Mouse (Mus musculus) forebrain, embryonic 10.5 days (tissue): ENCODE measurements at regions not wholly inside any gene's neighbourhood (a gene's known extent, or its start where the extent isn't known, plus 50 kb on each side); places are given as distances from the start of the nearest gene placed in this dataset.

ENCODE experiments used
- DNase-seq: peaks from one replicate; pipeline ENCODE4 v3.0.0-alpha.2; 2017; ENCODE audit warnings: low spot score; ENCODE audit errors: extremely low spot score
- H3K27ac ChIP-seq: fragments of 300-500 bp; sonication (generic); 2 replicates; pipeline ENCODE4 v1.5.1; 2016; ENCODE audit warnings: mild to moderate bottlenecking
- H3K27me3 ChIP-seq: fragments of 300-500 bp; sonication (generic); 2 replicates; pipeline ENCODE4 v1.6.1; 2016; ENCODE audit warnings: mild to moderate bottlenecking; ENCODE audit not compliant: poor library complexity, severe bottlenecking
- H3K36me3 ChIP-seq: fragments of 300-500 bp; sonication (generic); replicated peaks from 2 replicates; pipeline ENCODE4 v1.6.1; 2016; ENCODE audit warnings: mild to moderate bottlenecking, moderate library complexity
- H3K4me1 ChIP-seq: fragments of 300-500 bp; sonication (generic); 2 replicates; pipeline ENCODE4 v1.6.1; 2016
- H3K4me3 ChIP-seq: fragments of 300-500 bp; sonication (generic); 2 replicates; pipeline ENCODE4 v1.5.1; 2016; ENCODE audit warnings: mild to moderate bottlenecking, moderate library complexity
- H3K9me3 ChIP-seq: fragments of 300-500 bp; sonication (generic); 2 replicates; pipeline ENCODE4 v1.6.1; 2016; ENCODE audit warnings: mild to moderate bottlenecking, moderate library complexity
- WGBS: fragments of 180-500 bp; shearing (Covaris S2); methylation state at CpG from one replicate; pipeline ENCODE4 v1.1.7; 2016; 5-methylcytosine and 5-hydroxymethylcytosine counted together

DNA sequence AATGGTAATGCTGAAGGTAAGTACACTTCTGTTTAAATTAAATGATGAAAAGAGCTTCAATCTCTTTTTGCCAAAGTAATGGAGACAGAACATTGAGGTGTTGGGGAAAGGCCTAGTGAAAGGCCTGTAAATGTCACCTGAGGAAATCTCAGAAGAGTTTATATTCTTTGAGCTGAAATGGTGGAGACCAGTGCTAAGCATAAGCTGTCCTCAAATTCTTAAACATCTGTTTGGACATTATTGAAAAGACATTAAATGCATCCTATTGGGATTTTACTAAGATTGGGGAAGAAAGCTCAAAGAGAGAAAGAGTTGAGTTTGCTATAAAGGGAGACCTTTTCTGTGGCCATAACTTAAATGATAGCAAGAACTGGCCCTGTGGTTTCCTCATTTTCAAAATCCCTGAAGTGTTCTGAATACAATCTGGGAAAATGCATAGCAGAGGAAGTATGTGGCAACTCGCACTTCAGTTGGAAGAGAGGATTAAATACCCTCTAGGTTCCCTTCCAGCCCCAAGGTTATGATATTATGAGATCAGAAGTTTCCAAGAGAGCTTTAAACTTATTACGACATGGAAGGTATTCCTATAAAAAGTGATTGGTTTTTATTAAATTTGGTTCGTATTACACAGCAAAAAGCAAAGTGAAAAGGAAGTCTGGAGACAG lies 492.3 kb downstream of the 1190002N15Rik start:
- H3K27ac ChIP-seq = no peak overlapping the region
- no peak overlapping the region for H3K4me3 ChIP-seq
- DNase-seq = no peak
- no peaks in the 10 kb centered on the region for H3K36me3 ChIP-seq
- no peaks in the 10 kb centered on the region for H3K4me1 ChIP-seq
- H3K27me3 ChIP-seq = no peaks in the 10 kb centered on the region
- 83% methylated on average over 3 of the region's 3 CpGs for WGBS
- no peaks in the 10 kb centered on the region for H3K9me3 ChIP-seq

DNA sequence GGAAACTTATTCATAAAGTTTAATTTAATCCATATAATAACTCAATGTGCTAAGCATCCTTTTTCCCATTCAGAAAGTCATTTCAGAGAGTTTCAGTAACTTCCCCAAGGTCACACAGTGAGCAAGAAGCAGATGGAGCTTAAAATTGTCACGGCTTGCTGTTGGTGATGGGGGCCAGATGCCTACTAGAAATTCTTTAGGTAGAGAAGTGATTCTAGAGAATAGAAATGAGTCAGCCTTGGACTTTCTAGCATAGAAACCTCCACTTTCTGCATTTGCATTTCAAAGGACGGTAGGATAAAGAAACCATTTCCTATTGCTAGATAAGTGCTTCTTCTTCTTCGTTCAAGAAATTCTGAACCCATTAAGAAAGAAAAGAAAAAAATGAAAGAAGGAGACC lies 514.1 kb downstream of the 1190002N15Rik start:
- Histone ChIP-seq H3K27me3 (no peaks in the 10 kb centered on the region), H3K4me3 (no peak overlapping the region), H3K36me3 (no peaks in the 10 kb centered on the region), H3K27ac (no peak overlapping the region), H3K9me3 (no peaks in the 10 kb centered on the region), H3K4me1 (no peaks in the 10 kb centered on the region)
- DNase-seq = no peak
- WGBS = 77% methylated on average over 3 of the region's 3 CpGs

DNA sequence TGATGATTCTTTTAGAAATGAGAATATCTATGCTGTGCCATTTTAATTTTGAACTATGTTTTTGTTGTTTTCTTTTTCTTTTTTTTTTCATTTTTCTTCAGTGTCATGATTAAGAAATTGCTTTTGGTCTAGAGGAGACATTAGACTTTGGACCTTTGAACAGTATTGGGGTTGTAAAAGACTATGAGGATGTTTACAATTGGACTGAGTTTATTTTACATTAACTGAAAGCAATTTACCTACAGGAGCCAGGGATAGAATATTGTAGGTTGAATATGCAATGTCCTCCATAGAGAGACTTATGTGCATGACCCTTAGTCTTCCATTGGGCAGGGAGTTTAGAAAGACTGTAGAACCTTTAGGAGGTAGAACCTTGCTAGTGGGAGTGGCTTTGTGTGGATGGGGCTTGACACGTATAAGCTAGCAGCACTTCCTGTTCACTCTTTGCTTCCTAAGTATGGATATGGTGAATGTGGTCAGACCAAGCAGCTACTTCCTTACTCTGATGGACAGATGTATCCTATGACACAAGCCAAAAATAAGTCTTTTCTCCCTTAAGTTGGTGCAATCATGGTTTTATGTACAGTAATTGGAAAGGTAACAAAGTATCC lies 516.5 kb downstream of the 1190002N15Rik start:
- no peak overlapping the region for H3K27ac ChIP-seq
- no peak for DNase-seq
- H3K36me3 ChIP-seq = no peaks in the 10 kb centered on the region
- H3K4me3 ChIP-seq = no peak overlapping the region
- WGBS = 86% methylated on average over 1 of the region's 1 CpGs
- H3K4me1 ChIP-seq = no peaks in the 10 kb centered on the region
- no peaks in the 10 kb centered on the region for H3K27me3 ChIP-seq
- H3K9me3 ChIP-seq = no peaks in the 10 kb centered on the region

DNA sequence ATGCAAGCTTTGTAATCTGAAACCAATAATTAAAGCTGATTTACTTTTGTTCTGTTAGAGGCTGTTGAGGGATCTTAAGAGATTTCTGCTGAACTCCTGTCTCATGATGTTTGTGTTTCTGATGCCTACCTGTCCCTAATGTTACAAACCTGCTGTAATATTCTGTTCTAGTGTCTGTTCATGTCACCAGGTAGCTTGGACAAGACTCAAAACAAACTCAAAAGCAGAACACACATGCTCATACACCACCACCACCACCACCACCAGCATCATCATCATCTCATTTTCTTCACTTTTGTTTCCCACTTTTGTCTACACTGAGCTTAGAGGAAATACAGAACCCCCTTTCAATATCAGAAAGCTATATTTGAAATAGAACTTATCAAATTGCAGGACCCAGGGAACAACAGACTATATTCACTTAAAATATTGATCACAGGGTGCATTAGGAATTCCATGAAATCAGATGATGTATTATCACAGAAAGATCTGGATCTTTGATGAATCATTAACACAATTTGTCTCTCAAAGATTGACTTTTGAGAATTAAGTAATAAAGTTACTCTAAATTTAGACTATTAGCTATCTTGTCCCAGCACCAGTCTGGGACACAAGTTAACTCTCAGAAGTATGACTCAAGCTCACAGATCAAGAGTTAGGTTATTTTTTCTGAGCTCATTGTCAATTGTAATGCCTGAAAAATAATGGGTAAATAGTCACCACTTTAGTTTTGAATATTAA lies 521.0 kb downstream of the 1190002N15Rik start:
- no peaks in the 10 kb centered on the region for H3K4me1 ChIP-seq
- H3K9me3 ChIP-seq = no peaks in the 10 kb centered on the region
- no peaks in the 10 kb centered on the region for H3K27me3 ChIP-seq
- no peak for DNase-seq
- no peak overlapping the region for H3K27ac ChIP-seq
- no peak overlapping the region for H3K4me3 ChIP-seq
- no peaks in the 10 kb centered on the region for H3K36me3 ChIP-seq

DNA sequence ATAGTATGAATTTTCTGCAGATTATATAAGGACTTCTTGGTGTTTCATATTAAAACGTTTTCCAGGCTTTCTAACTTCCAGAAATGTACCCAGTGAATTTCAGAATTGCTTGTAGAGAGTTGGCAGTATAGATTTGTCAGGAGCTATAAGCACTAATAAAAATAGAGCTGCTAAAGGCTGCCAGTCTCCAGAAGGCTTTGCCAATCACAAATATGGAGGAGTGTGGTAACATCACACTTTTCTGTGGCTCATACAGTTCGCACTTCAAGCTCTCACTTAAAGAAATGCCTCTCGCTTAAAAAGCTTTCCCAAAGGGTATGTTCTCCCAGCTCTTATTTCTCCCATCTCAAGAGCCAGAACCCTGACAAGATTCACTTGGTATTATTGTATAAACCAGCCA lies 545.7 kb downstream of the 1190002N15Rik start:
- H3K4me1 ChIP-seq = no peaks in the 10 kb centered on the region
- no peak overlapping the region for H3K4me3 ChIP-seq
- DNase-seq = no peak
- no peaks in the 10 kb centered on the region for H3K9me3 ChIP-seq
- no peaks in the 10 kb centered on the region for H3K36me3 ChIP-seq
- no peaks in the 10 kb centered on the region for H3K27me3 ChIP-seq
- 84% methylated on average over 3 of the region's 3 CpGs for WGBS
- H3K27ac ChIP-seq = no peak overlapping the region

DNA sequence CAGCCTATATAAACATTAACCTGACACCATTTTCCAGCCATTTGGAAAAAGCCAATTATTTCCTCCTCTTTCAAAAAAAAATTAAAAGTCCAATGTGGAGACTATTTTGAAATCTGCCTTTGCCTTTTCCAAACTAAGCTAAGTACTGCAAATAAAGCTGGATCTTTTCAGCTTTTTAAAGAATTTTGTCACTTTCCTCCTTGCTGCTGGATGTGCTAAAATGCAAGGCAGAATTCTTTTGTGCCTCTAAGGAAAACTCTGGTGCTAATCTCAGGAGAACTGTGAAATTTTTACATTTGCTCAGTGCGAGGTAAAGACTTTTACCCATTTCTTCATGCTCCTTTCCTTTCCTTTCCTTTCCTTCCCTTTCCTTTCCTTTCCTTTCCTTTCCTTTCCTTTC lies 546.7 kb downstream of the 1190002N15Rik start:
- Histone ChIP-seq H3K36me3 (no peaks in the 10 kb centered on the region), H3K27ac (no peak overlapping the region), H3K27me3 (no peaks in the 10 kb centered on the region), H3K4me1 (no peaks in the 10 kb centered on the region), H3K9me3 (no peaks in the 10 kb centered on the region), H3K4me3 (no peak overlapping the region)
- 77% methylated on average over 1 of the region's 1 CpGs for WGBS
- DNase-seq = no peak

DNA sequence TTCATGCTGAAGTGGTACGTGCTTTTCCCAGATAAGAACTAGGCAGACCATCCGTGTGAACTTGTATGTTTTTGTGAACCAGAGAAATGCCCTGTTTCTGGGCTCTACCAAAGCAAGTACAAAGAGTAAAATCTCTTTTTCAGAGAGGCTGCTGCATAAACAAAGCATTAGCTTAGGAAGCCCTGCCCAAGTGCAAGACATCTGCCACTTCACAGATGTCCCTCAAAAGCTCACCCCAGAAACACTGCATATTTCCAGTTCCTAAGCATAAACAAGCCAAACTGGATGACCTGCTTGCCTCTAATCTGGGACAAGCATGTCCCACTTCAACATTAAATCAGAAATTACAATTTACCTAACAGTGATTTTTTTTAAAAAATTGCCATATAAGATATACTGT lies 556.7 kb downstream of the 1190002N15Rik start:
- no peaks in the 10 kb centered on the region for H3K9me3 ChIP-seq
- H3K27me3 ChIP-seq = no peaks in the 10 kb centered on the region
- H3K36me3 ChIP-seq = no peaks in the 10 kb centered on the region
- 93% methylated on average over 2 of the region's 2 CpGs for WGBS
- peak overlapping the region; percentile 30; the same call in 1 of the 2 replicates for H3K27ac ChIP-seq
- no peak overlapping the region for H3K4me3 ChIP-seq
- DNase-seq = no peak
- peaks cover 3% of the 10 kb centered on the region; the same call in 1 of the 2 replicates for H3K4me1 ChIP-seq

DNA sequence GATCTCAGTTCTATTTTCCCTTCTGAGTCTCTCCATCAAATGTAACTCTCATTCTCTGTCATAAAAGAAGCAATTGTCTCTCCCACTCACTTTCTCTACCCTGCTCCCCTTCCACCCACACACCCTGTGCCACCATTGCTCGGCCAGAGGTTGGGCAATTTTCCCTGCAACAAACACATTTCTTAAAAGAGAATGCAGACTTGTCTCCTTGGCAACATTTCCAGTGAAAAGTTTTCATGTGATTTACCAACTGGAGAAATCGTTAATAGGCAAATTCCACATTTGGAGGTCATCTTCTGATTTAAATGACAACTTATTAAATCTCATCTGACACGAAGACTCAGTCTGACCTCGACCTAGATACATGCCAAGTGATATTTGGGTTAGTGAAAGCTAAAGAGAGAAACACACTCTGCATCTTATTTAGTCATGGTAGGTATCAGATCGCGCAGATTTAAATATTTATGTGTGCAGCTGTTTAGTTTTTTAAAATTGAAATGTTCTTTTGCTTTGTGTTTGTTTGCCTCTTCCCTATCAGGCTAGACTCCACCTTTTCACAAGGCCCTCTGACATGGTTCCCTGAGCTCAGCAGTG lies 568.1 kb downstream of the 1190002N15Rik start:
- no peaks in the 10 kb centered on the region for H3K4me1 ChIP-seq
- H3K9me3 ChIP-seq = no peaks in the 10 kb centered on the region
- 89% methylated on average over 6 of the region's 6 CpGs for WGBS
- no peak overlapping the region for H3K4me3 ChIP-seq
- H3K36me3 ChIP-seq = no peaks in the 10 kb centered on the region
- no peak for DNase-seq
- H3K27ac ChIP-seq = no peak overlapping the region
- no peaks in the 10 kb centered on the region for H3K27me3 ChIP-seq

DNA sequence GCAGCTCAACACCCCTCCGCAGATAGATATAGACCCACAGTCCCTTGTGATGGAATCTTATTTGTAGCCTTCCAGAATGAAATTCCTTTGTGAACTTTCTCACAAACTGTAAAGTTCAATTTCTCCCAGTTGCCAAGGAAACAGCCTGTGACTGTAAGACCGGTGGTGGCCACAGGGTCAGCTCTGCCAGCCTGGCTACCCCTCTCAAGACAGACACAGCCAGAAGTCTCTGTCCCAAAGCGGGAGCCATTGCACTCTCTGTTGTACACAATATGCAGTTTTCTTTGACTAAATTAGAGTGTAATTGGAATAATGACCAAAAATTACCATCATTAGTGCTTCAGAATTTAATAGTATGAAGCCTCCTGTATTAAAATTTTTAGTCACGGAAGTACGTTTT lies 568.8 kb downstream of the 1190002N15Rik start:
- Histone ChIP-seq H3K9me3 (no peaks in the 10 kb centered on the region), H3K4me1 (no peaks in the 10 kb centered on the region), H3K27ac (no peak overlapping the region), H3K36me3 (no peaks in the 10 kb centered on the region), H3K27me3 (no peaks in the 10 kb centered on the region), H3K4me3 (no peak overlapping the region)
- DNase-seq = no peak
- WGBS = 88% methylated on average over 5 of the region's 5 CpGs

DNA sequence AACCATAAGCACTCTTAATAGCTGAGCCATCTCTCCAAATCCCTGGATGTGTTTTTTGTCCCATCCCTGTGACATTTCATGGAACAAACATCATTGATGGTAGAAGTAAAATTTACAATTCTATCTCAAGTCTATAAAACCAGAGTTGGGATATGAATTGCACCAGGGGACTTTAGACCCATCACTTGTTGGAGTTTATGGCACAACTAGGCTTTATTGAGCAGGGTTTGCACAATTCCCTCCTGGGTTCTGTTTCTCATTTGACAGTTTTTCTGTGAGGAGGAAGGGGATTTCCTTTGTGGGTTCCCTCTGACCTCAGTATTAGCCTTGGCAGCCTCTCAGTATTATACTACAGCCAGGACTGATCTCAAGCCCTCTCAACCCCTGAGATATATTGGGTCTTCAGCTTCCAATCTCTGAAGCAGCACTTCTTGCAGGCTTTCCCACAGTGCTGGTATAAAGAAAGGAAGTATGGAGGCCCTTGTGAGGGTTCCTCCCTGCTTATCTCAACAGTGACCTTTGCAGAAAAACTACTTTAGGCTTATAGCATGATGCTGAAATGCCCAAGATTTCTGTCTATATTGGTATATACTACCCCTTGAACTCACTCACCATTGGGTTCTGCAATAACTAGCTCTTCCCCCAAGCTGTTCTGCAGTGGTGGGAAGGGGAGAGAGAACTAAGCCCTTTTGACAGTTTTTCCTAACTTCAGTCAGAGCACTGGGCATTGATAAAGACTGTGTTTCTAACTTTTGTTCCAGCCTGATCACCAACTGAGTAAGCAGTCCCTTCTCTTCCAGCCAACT lies 582.4 kb downstream of the 1190002N15Rik start:
- DNase-seq = no peak
- Histone ChIP-seq H3K9me3 (no peaks in the 10 kb centered on the region), H3K4me3 (no peak overlapping the region), H3K4me1 (no peaks in the 10 kb centered on the region), H3K27me3 (no peaks in the 10 kb centered on the region), H3K36me3 (no peaks in the 10 kb centered on the region), H3K27ac (no peak overlapping the region)

DNA sequence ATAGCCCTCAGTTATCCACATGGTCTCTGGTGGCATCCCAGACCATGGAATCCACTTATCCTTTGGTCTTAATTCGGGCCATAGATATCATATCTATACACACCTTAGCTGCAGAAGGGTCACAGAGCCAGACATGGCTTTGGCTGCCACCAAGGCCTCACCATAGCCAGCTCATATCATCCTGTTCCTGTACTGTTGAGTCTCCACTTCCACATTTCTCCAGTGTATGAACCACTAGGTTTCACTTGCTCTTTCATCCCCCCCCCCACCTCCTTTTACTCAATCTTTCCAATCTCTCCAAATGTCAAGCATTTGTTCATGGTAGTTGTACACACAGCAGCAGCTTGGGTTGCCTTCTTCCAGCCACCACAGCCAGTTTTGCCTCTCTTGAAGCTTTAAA lies 589.2 kb downstream of the 1190002N15Rik start:
- Histone ChIP-seq H3K27me3 (no peaks in the 10 kb centered on the region), H3K27ac (no peak overlapping the region), H3K36me3 (no peaks in the 10 kb centered on the region), H3K4me3 (no peak overlapping the region), H3K9me3 (no peaks in the 10 kb centered on the region), H3K4me1 (no peaks in the 10 kb centered on the region)
- 85% methylated on average over 1 of the region's 1 CpGs for WGBS
- DNase-seq = no peak

DNA sequence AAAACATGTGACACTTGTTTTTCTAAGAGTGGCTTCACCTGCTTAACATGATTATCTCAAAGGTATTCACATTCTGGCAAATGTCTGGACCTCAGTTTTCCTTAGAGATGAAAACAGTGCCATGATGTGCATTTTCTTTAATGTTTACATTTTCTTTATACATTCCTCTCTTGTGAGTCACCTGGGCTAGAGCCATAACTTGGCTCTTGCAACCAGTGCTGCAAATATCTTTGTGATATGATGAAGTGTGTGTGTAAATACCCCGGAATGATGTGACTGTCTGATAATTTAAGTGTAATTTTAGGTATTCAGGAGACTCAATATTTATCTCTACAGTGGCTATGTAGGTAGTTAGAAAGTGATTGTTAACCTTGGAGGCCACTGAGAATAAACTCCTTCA lies 590.8 kb downstream of the 1190002N15Rik start:
- DNase-seq = no peak
- no peaks in the 10 kb centered on the region for H3K9me3 ChIP-seq
- no peaks in the 10 kb centered on the region for H3K36me3 ChIP-seq
- no peak overlapping the region for H3K27ac ChIP-seq
- 87% methylated on average over 1 of the region's 1 CpGs for WGBS
- no peaks in the 10 kb centered on the region for H3K4me1 ChIP-seq
- no peak overlapping the region for H3K4me3 ChIP-seq
- H3K27me3 ChIP-seq = no peaks in the 10 kb centered on the region
